Comparison of ENCODE assay signal across 8 mouse cellular contexts in genomic region chr11:69413221-69414181, GRCm38 (mm10). TPM values are rescaled to one million over a fixed set of nuclear protein-coding genes. Genes with fewer than 3 reads are reported as not detected.
A peak's percentile ranks its signal among the peaks of the same experiment; 100 is the strongest.
DNase-seq lines count a peak whose midpoint lies in the region; ATAC-seq lines count a peak whose summit lies in the region.

Kdm6b (minus strand) TSS chr11:69413675.

- no peaks in the 10 kb centered on the region for H3K27me3 ChIP-seq in forebrain, embryonic 14.5 days (replicated peaks; ENCODE audit: control insufficient read depth, insufficient read depth, low read length)
- H3K27me3 ChIP-seq in hindbrain, embryonic 10.5 days (ENCODE audit: insufficient read depth, poor library complexity, severe bottlenecking) = no peaks in the 10 kb centered on the region

- H3K4me2 ChIP-seq in forebrain, embryonic 14.5 days (ENCODE audit: low read length) = peak within 1 kb of the TSS; percentile 99

- no peaks in the 10 kb centered on the region for H3K79me2 ChIP-seq in macrophage (ENCODE audit: inconsistent target)

- H3K4me3 ChIP-seq in forebrain, embryonic 14.5 days (ENCODE audit: low read depth, low read length) = peak within 1 kb of the TSS; percentile 77
- peak within 1 kb of the TSS; percentile 82 for H3K4me3 ChIP-seq in hindbrain, embryonic 10.5 days
- H3K4me3 ChIP-seq in macrophage (ENCODE audit: inconsistent target) = no peak within 1 kb of the TSS

- no peaks in the 10 kb centered on the region for H3K9me3 ChIP-seq in forebrain, embryonic 14.5 days (replicated peaks; ENCODE audit: control insufficient read depth, low read length)
- H3K9me3 ChIP-seq in hindbrain, embryonic 10.5 days = no peaks in the 10 kb centered on the region

- DNase-seq in heart, adult 11 months = peak; percentile 93
- no peak for DNase-seq in heart, adult 9 months (ENCODE audit: low spot score in 2 of 2)
- DNase-seq in adrenal gland, postnatal 36 days = no peak
- peak; percentile 87 for DNase-seq in forebrain, embryonic 14.5 days (ENCODE audit: low spot score)
- peak; percentile 52 for DNase-seq in hindbrain, embryonic 10.5 days (ENCODE audit: low spot score)
- peak; percentile 65 to 76 for DNase-seq in layer of hippocampus, postnatal 14 days (ENCODE audit: low spot score in 2 of 2)
- peak; percentile 79 for DNase-seq in thymus, postnatal 14 days

- H3K27ac ChIP-seq in forebrain, embryonic 14.5 days (ENCODE audit: low read depth, low read length) = peak within 1 kb of the TSS; percentile 99
- H3K27ac ChIP-seq in hindbrain, embryonic 10.5 days = peak within 1 kb of the TSS; percentile 99
- H3K27ac ChIP-seq in macrophage = peak within 1 kb of the TSS; percentile 22; the same call in 1 of the 2 replicates

- peaks cover 45% of the 10 kb centered on the region for H3K4me1 ChIP-seq in forebrain, embryonic 14.5 days (ENCODE audit: control insufficient read depth, insufficient read depth, low read length)
- peaks cover 92% of the 10 kb centered on the region for H3K4me1 ChIP-seq in hindbrain, embryonic 10.5 days (replicated peaks)

- H3K9ac ChIP-seq in forebrain, embryonic 14.5 days (ENCODE audit: low read length) = peak within 1 kb of the TSS; percentile 99

- WGBS in forebrain, embryonic 14.5 days = 33% methylated on average over 12 of the region's 12 CpGs
- WGBS in hindbrain, embryonic 10.5 days = 44% methylated on average over 12 of the region's 12 CpGs
- WGBS in macrophage (ENCODE audit: missing documents) = 69% methylated on average over 12 of the region's 12 CpGs

- H3K36me3 ChIP-seq in forebrain, embryonic 14.5 days (ENCODE audit: control insufficient read depth, insufficient read depth, low read length) = peaks cover 19% of the 10 kb centered on the region
- H3K36me3 ChIP-seq in hindbrain, embryonic 10.5 days = peaks cover 26% of the 10 kb centered on the region
- no peaks in the 10 kb centered on the region for H3K36me3 ChIP-seq in macrophage (ENCODE audit: inconsistent target)

- no peak for ATAC-seq in forebrain, embryonic 14.5 days

RNA-seq across cellular contexts. Expression of gene Kdm6b, which starts in this region (rescaled TPM):
- 10 to 100 TPM; 31.8 to 48.0 TPM for total RNA-seq in adrenal gland, postnatal 36 days (2021)
- polyA plus RNA-seq in forebrain, embryonic 14.5 days (2014; fragmentation: Nextera tagmentation; extraction: Ambion mirVana) = 28.7 and 38.2 TPM in 2 replicates
- 37.9 and 43.4 TPM in 2 replicates for polyA plus RNA-seq in hindbrain, embryonic 10.5 days (2016; fragmentation: Nextera tagmentation; extraction: Ambion mirVana)
- 10 to 100 TPM; 41.7 to 42.8 TPM for total RNA-seq in layer of hippocampus, postnatal 14 days (2021)
- 100 to 1,000 TPM in 17 of 26 experiments, 10 to 100 TPM in 9; 22.8 to 979 (median 248) TPM for total RNA-seq in macrophage (2018; cell fraction: chromatin; rRNA removed)
- total RNA-seq in macrophage (2018; cell fraction: cytosol; rRNA removed) = 100 to 1,000 TPM in 4 of 26 experiments, 10 to 100 TPM in 22; 10.2 to 238 (median 34.9) TPM
- 100 to 1,000 TPM in 14 of 26 experiments, 10 to 100 TPM in 12; 16.8 to 645 (median 137) TPM for total RNA-seq in macrophage (2018; cell fraction: nucleus; rRNA removed)
- polyA plus RNA-seq in macrophage (2018) = 4.5 to 15.0 TPM (median 11.0 TPM) in 3 replicates

Comparison
In these comparisons a context has a peak if more than half of its experiments do, and no peak if none do; other contexts are left out.
1. DNase-seq: peak in heart, adult 11 months (single experiment), forebrain, embryonic 14.5 days (single experiment), hindbrain, embryonic 10.5 days (single experiment), layer of hippocampus, postnatal 14 days (2 of 2) and thymus, postnatal 14 days (single experiment); none in heart, adult 9 months (0 of 2) and adrenal gland, postnatal 36 days (0 of 2).
2. H3K27ac ChIP-seq: peak in every context shown above with its lines; median percentile 99 in forebrain, embryonic 14.5 days; 99 in hindbrain, embryonic 10.5 days; 22 in macrophage.